Mouse (Mus musculus) heart, adult 9 months (tissue): Measurements from ENCODE around the gene Col25a1.
A peak's percentile ranks its signal among the peaks of the same experiment; 100 is the strongest.

Source experiments
- DNase-seq, 2 experiments: peaks; one replicate each; pipeline ENCODE4 v3.0.0; 2022; ENCODE audit warnings: low spot score in 2 of 2

Gene Col25a1

GRCm38 (mm10) chr3:130568331-130569095 is 437.2 kb downstream of the Col25a1 start:
- DNase-seq: no peak

GRCm38 (mm10) chr3:130573243-130573642 is 441.9 kb downstream of the Col25a1 start:
- DNase-seq: no peak

GRCm38 (mm10) chr3:130574652-130575051 is 443.4 kb downstream of the Col25a1 start:
- DNase-seq: peak in 1 of 2 experiments; percentile 3

GRCm38 (mm10) chr3:130576683-130577082 is 445.4 kb downstream of the Col25a1 start:
- no peak for DNase-seq

- no peak for DNase-seq
Measured at GRCm38 (mm10) chr3:130579501-130579900, 448.2 kb downstream of the Col25a1 start.

GRCm38 (mm10) chr3:130581577-130581976 is 450.3 kb downstream of the Col25a1 start:
- no peak for DNase-seq

GRCm38 (mm10) chr3:130582903-130583664 is 451.8 kb downstream of the Col25a1 start:
- no peak for DNase-seq

- DNase-seq: no peak
Measured at GRCm38 (mm10) chr3:130584007-130584406, 452.7 kb downstream of the Col25a1 start.

GRCm38 (mm10) chr3:130595050-130595449 is 463.7 kb downstream of the Col25a1 start:
- DNase-seq: no peak

- no peak for DNase-seq
Measured at GRCm38 (mm10) chr3:130601491-130601890, 470.2 kb downstream of the Col25a1 start.

- DNase-seq: no peak
Measured at GRCm38 (mm10) chr3:130607924-130608323, 476.6 kb downstream of the Col25a1 start.

GRCm38 (mm10) chr3:130614444-130614843 is 483.1 kb downstream of the Col25a1 start:
- DNase-seq: no peak

- no peak for DNase-seq
Measured at GRCm38 (mm10) chr3:130615625-130616024, 484.3 kb downstream of the Col25a1 start.

GRCm38 (mm10) chr3:130617439-130617898 is 486.2 kb downstream of the Col25a1 start, which contains the start of gene Etnppl:
Gene Etnppl (plus strand): TSS chr3:130617448.
- no peak for DNase-seq

GRCm38 (mm10) chr3:130620517-130621146 is 489.3 kb downstream of the Col25a1 start:
- no peak for DNase-seq

- no peak for DNase-seq
Measured at GRCm38 (mm10) chr3:130628358-130628757, 497.1 kb downstream of the Col25a1 start.

GRCm38 (mm10) chr3:130633859-130634258 is 502.6 kb downstream of the Col25a1 start:
- peak; percentile 9 to 28 for DNase-seq

GRCm38 (mm10) chr3:130646110-130646810 is 515.0 kb downstream of the Col25a1 start:
- DNase-seq: no peak
